Mouse (Mus musculus): ENCODE measurements around the gene a.
A peak's percentile ranks its signal among the peaks of the same experiment; 100 is the strongest.
"Not testable (repeated sequence)": the region's sequence is repeated elsewhere in the genome, so short reads cannot be mapped to it uniquely, and the experiment has no call there.

The a gene

DNA sequence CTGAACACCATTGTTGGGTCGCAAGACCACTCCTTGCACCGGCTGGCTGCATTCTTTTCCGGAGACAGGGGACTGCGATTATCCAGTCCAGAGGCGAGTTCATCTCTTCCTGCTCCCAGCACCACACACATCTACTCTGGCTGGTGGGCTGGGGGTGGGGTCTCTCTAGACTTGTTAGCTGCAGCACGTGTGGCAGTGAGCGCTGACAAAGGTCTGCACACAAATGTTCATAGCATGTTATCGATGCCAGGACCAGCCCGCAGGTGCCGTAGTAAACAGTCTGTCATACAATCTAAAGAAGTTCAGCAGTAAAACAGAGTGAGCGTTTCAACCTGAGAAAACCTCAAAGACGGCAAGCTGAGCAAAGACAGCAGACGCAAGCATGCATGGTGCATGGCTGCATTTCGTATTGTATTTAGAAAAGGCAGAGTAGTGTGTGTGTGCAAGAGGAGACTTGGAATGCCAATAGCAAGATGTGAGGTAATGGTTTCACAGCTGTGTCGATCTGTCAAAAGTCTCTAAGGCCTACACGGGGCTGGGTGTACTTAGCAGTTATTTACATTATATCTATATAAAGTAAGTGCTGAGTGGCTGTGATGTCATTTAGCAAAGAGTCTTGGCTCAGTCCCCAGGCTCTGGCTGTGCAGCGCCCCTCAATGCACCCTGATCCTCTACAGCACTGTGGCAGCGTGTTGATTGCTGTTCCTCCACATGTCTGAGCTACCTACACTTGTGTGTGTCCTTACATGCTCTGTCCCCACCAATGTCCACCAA is 180.9 kb downstream of the a start:
- no peak for DNase-seq (ENCODE audit: extremely low read depth, low read depth, low spot score)

DNA sequence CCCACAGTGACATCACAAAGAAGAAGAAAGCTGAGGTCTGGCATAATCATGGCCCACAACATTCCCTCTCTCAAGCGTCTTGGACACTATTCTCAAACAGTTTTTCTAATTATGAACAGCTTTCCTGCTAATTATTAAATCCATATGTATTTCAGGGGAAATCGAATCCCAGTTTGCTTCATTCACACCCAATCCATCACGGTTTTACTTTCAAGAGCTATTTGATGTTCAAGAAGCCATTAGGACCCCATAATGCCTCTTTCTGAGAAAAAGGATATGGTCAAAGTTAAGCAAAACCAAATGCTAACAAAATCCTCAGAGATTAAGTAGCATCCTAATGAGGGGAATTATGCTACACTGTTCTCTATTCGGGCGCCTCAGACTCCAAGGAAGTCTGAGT is 181.8 kb downstream of the a start:
- no peak for DNase-seq (ENCODE audit: extremely low read depth, low read depth, low spot score)

GRCm38 (mm10) chr2:154986609-154987008 is 195.4 kb downstream of the a start:
- no peak for DNase-seq (ENCODE audit: extremely low read depth, low read depth, low spot score)

GRCm38 (mm10) chr2:154991411-154991810 is 200.2 kb downstream of the a start:
- DNase-seq (ENCODE audit: extremely low read depth, low read depth, low spot score): no peak

GRCm38 (mm10) chr2:154992083-154992482 is 200.9 kb downstream of the a start:
- DNase-seq (ENCODE audit: extremely low read depth, low read depth, low spot score): no peak

DNA sequence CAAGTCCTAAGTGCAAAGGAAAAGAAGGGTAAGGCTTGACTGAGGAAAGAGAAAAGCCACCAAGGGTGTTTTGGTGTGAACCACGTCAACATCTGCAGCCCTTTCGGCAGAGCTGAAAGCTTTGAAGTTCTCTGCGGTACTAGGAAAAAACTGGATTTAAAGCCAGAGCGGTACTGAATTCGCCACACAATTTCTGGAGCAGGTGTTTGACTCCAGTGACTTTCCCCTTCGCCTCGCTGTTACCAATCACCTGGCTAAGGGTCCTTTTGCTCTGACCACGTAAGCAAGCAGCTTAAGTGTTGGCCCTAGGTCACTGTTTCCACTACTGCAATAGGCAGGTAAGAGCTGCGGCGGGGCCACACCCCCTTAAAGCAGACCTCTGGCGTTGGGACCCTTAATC is 214.3 kb downstream of the a start:
- DNase-seq (ENCODE audit: extremely low read depth, low read depth, low spot score): no peak

DNA sequence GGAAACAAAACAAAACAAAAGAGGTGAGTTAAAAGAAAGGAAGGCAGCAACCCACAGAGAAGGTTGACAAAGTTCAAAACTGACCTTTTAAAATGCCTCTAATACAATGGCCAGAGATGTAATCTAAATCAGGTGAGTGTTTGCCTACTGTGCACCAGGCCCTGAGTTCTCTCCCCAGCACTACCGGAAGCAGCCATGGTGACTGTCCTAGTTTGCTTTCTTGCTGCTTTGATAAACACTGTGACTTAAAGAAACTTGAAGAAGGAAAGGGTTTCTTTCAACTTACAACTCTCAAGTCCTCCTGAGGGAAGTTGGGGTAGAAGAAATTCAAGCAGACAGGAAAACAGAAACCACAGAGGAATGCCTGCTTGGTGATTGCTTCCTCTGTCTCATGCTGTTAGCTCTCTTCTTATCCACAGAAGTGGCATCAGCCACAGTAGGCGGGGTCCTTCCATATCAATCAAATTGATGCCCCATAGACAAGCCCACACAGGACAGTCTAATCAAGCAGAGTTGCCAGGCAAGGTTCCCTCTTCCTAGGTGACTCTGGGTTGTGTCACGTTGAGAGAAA is 220.0 kb downstream of the a start:
- DNase-seq (ENCODE audit: extremely low read depth, low read depth, low spot score): no peak

GRCm38 (mm10) chr2:155012991-155013390 is 221.8 kb downstream of the a start:
- DNase-seq (ENCODE audit: extremely low read depth, low read depth, low spot score): no peak

DNA sequence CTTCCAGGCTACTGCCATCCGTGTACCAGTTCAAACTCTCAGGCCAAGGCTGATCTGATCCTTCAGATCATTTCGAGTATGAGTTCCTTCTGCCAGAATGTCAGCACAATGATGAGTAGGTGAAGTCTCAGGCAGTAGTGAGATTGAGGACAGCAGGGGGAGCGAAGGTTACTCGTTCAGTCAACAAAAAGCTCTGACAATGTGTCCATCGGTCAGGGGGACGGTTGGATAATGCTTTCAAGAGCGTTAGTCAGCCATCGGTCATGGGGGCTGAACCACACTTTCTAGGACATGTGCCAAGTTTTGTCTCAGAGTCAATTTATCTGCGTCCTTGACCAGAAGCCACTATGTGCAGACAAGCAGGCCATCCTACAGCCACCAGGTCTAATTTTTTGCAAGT is 225.5 kb downstream of the a start:
- DNase-seq (ENCODE audit: extremely low read depth, low read depth, low spot score): not testable (repeated sequence)

GRCm38 (mm10) chr2:155018251-155018755 is 227.1 kb downstream of the a start, which contains the start of gene Gm14226:
Gene Gm14226 (plus strand): TSS chr2:155018266.
- not testable (repeated sequence) for DNase-seq (ENCODE audit: extremely low read depth, low read depth, low spot score)

DNA sequence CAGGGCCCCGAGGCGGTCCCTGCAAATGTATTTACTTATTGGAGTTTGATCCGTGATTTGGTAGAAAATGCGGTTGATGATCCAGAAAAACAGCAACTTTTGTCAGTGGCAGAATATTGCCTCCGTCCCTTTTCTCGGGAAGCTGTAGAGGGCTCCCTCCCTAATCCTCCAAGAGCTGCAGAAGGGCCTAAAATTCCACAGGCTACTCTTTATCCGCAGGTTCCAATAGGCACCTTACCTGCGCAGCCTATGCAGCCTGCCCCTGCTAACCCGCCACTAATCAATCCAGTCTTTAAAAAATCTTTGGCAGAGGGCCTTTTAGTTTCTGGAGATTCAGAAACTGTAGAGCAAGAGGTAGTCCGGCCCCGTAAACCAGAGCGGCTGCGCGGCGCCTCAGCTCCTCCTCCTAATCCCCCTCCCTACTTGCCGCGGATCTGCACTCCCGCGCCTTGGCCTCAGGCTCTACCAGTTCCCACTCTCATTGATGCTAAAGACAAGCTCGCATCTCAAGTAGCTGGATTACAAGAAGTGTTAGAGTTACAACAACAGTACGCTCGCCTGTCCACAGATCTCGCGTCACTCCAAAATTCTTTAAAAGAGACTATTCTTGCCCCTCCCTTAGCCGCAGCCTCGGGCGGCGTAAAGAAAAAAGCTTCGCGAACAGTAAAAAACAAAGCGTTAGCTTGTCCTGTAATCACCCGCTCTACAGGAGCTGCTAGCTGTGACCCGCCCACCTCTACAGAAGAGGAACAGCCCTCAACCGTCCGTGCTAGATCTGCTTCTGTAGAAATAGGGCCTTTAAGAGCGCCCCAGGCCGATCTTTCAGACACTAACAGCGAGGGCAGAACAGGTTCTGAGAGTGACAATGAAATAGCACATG is 227.8 kb downstream of the a start:
- DNase-seq (ENCODE audit: extremely low read depth, low read depth, low spot score): peak; percentile 40

- peak; percentile 26 for DNase-seq (ENCODE audit: extremely low read depth, low read depth, low spot score)
Observed at GRCm38 (mm10) chr2:155019673-155020072, 228.5 kb downstream of the a start.

GRCm38 (mm10) chr2:155020247-155020826 is 229.1 kb downstream of the a start:
- not testable (repeated sequence) for DNase-seq (ENCODE audit: extremely low read depth, low read depth, low spot score)

DNA sequence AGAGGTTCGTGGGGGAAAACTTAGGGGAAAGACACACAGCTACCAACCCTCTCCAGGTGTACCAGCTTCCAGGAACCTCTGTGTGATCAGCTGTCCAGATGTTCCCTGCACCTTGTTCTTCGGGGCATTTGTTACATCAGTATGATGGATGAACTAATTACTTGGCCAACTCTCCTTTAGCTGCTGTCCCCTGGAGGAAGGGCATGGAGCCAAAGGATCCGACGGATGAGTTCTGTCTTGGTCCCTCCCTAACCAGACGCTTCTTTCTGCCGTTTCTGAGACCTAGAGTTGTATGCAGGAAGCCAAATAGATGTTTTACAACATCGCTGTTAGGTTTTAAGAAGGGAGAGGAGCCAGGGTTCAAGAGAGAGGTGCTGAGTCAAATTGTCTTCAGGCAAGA is 239.6 kb downstream of the a start:
- DNase-seq (ENCODE audit: extremely low read depth, low read depth, low spot score): no peak

DNA sequence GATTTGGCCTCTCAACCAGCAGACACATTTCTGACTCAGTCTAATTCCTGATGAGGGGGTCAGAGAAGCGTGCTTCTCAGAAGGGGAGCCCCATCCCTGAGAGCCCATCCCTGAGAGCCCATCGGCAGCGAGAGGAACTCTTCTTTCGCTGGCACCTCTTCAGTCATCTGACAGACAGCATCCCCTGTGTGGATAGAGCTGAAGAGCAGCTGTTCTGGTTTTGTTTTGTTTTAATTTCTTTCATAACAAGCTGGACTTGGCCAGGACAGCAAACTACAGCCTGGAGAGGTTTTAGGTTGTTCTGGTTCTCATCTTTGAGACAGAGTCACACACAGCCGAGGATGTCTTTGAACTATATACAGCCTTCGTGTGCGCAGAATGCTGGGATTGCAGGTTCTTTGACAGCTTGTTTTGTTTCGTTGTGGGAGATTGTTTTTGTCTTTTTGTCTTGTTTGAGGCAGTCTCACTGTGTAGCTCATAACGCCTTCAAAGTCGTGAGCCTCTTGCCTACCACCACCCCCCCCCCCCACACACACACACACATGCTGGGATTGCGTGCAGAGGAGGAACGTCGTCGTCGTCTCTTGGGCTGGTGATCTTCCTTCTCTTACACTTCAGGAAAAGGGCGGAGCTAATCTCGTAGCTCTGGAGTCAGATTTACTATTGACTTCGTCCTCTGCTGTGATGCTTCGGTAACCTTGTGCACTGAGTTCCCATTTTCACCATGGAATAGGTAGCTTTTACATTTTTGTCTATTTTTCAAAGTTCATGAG is 241.9 kb downstream of the a start:
- DNase-seq (ENCODE audit: extremely low read depth, low read depth, low spot score): no peak

DNA sequence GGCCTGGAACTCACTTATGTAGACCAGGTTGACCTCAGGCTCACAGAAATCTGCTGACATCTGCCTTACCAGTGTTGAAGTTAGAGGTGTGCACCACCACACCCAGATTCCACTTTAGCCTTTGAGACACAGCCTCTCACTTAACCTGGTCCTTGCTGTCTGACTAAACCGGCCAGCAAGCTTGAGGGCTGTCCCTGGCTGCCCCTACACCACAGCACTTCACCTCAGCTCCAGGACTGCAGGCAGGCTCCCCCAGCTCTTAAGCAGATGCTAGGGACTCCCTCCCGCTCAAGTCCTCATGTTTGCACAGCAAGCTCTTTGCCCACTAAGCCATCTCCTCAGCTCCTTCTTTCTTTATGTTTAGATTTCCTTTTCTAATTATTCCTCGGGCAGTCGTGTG is 248.8 kb downstream of the a start:
- no peak for DNase-seq (ENCODE audit: extremely low read depth, low read depth, low spot score)

- no peak for DNase-seq (ENCODE audit: extremely low read depth, low read depth, low spot score)
Observed at GRCm38 (mm10) chr2:155044542-155044941, 253.3 kb downstream of the a start.

DNA sequence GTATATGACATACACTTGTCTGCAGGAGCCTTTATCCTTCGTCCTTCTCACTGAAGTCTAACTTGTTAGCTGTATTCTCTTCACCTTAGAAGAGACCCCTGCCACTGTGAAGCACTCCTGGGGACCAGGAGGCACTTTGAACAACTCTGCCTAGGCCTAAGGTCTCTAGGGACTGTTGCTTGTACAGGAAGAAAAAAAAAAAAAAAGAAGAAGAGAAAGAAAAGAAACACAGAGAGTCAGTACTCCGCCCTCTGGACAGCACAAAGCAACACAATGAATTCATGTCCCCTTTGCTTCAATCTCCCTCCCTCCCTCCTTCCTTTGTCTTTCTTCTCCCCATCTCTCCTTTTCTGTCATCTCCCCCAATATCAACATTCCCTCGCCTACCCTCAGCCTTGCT is 253.9 kb downstream of the a start:
- DNase-seq (ENCODE audit: extremely low read depth, low read depth, low spot score): no peak

GRCm38 (mm10) chr2:155046803-155047202 is 255.6 kb downstream of the a start:
- DNase-seq (ENCODE audit: extremely low read depth, low read depth, low spot score): no peak

- no peak for DNase-seq (ENCODE audit: extremely low read depth, low read depth, low spot score)
Observed at GRCm38 (mm10) chr2:155047452-155048178, 256.4 kb downstream of the a start.

Measured in fat pad, adult 2 months (tissue).